Comparison of ENCODE assay signal across 8 mouse cellular contexts in genomic region chr7:143473347-143474101, GRCm38 (mm10). TPM values are rescaled to one million over a fixed set of nuclear protein-coding genes. Genes with fewer than 3 reads are reported as not detected.
DNase-seq lines count a peak whose midpoint lies in the region; ATAC-seq and TF ChIP-seq lines count a peak whose summit lies in the region.

Slc22a18 (plus strand) TSS chr7:143473736.

- peak; percentile 96 for DNase-seq in heart, adult 11 months
- DNase-seq in heart, embryonic 10.5 days (ENCODE audit: low spot score): no peak
- peak; percentile 82 for DNase-seq in urinary bladder, postnatal 14 days (ENCODE audit: low spot score)
- no peak for DNase-seq in cerebellum, postnatal 25 days

- no peak within 1 kb of the TSS for H3K4me3 ChIP-seq in heart, embryonic 10.5 days
- peak within 1 kb of the TSS; percentile 20 for H3K4me3 ChIP-seq in intestine, postnatal 0 days (ENCODE audit: low read depth, low read length)
- peak within 1 kb of the TSS; percentile 17 for H3K4me3 ChIP-seq in liver, embryonic 15.5 days (replicated peaks)
- no peak within 1 kb of the TSS for H3K4me3 ChIP-seq in forebrain, embryonic 15.5 days

- peak; percentile 68 for ATAC-seq in intestine, postnatal 0 days
- ATAC-seq in liver, embryonic 15.5 days (ENCODE audit: insufficient read depth): no peak
- ATAC-seq in frontal cortex, adult (ENCODE audit: low TSS enrichment): no peak
- no peak for ATAC-seq in forebrain, embryonic 15.5 days (replicated peaks)

- no peak within 1 kb of the TSS for H3K27ac ChIP-seq in heart, embryonic 10.5 days
- H3K27ac ChIP-seq in intestine, postnatal 0 days (ENCODE audit: low read depth, low read length): no peak within 1 kb of the TSS
- H3K27ac ChIP-seq in liver, embryonic 15.5 days (replicated peaks): no peak within 1 kb of the TSS
- no peak within 1 kb of the TSS for H3K27ac ChIP-seq in forebrain, embryonic 15.5 days (replicated peaks)

- peaks cover 25% of the 10 kb centered on the region for H3K27me3 ChIP-seq in heart, embryonic 10.5 days (ENCODE audit: insufficient read depth, poor library complexity, severe bottlenecking)
- no peaks in the 10 kb centered on the region for H3K27me3 ChIP-seq in intestine, postnatal 0 days (replicated peaks; ENCODE audit: control insufficient read depth, insufficient read depth, low read length)
- no peaks in the 10 kb centered on the region; the same call in 1 of the 2 replicates for H3K27me3 ChIP-seq in liver, embryonic 15.5 days
- H3K27me3 ChIP-seq in forebrain, embryonic 15.5 days: no peaks in the 10 kb centered on the region

- peak within 1 kb of the TSS; percentile 54 for H3K4me2 ChIP-seq in intestine, postnatal 0 days (replicated peaks; ENCODE audit: low read depth)
- peak within 1 kb of the TSS; percentile 44 for H3K4me2 ChIP-seq in liver, embryonic 15.5 days
- H3K4me2 ChIP-seq in forebrain, embryonic 15.5 days (replicated peaks): no peak within 1 kb of the TSS

- no peaks in the 10 kb centered on the region for H3K36me3 ChIP-seq in heart, embryonic 10.5 days
- H3K36me3 ChIP-seq in intestine, postnatal 0 days (ENCODE audit: control insufficient read depth, insufficient read depth): no peaks in the 10 kb centered on the region
- no peaks in the 10 kb centered on the region for H3K36me3 ChIP-seq in liver, embryonic 15.5 days (replicated peaks)
- no peaks in the 10 kb centered on the region for H3K36me3 ChIP-seq in forebrain, embryonic 15.5 days

- peaks cover 13% of the 10 kb centered on the region for H3K4me1 ChIP-seq in heart, embryonic 10.5 days
- no peaks in the 10 kb centered on the region for H3K4me1 ChIP-seq in intestine, postnatal 0 days (replicated peaks; ENCODE audit: control insufficient read depth, insufficient read depth, low read length)
- peaks cover 17% of the 10 kb centered on the region for H3K4me1 ChIP-seq in liver, embryonic 15.5 days (replicated peaks)
- H3K4me1 ChIP-seq in forebrain, embryonic 15.5 days: peaks cover 2% of the 10 kb centered on the region; the same call in 1 of the 2 replicates

- no peak for TF ChIP-seq CTCF in intestine, postnatal 0 days (IDR thresholded peaks at IDR 0.05; ENCODE audit: low read depth)

- 48% methylated on average over 4 of the region's 4 CpGs for WGBS in heart, embryonic 10.5 days
- 17% methylated on average over 4 of the region's 4 CpGs for WGBS in intestine, postnatal 0 days
- 16% methylated on average over 4 of the region's 4 CpGs for WGBS in liver, embryonic 15.5 days (ENCODE audit: insufficient replicate concordance)
- 35% methylated on average over 4 of the region's 4 CpGs for WGBS in forebrain, embryonic 15.5 days

- H3K9me3 ChIP-seq in heart, embryonic 10.5 days: no peaks in the 10 kb centered on the region
- no peaks in the 10 kb centered on the region for H3K9me3 ChIP-seq in intestine, postnatal 0 days (ENCODE audit: control insufficient read depth)
- H3K9me3 ChIP-seq in liver, embryonic 15.5 days (replicated peaks): no peaks in the 10 kb centered on the region
- no peaks in the 10 kb centered on the region for H3K9me3 ChIP-seq in forebrain, embryonic 15.5 days

- no peak within 1 kb of the TSS for H3K9ac ChIP-seq in intestine, postnatal 0 days (ENCODE audit: low read depth, low read length)
- H3K9ac ChIP-seq in liver, embryonic 15.5 days: no peak within 1 kb of the TSS
- H3K9ac ChIP-seq in forebrain, embryonic 15.5 days (replicated peaks): no peak within 1 kb of the TSS

RNA-seq across cellular contexts. Expression of gene Slc22a18, which starts in this region (rescaled TPM):
- polyA plus RNA-seq in heart, embryonic 10.5 days (2016; fragmentation: Nextera tagmentation; extraction: Ambion mirVana): 0.54 and 1.3 TPM in 2 replicates
- 21.6 and 25.0 TPM in 2 replicates for polyA plus RNA-seq in intestine, postnatal 0 days (2015; fragmentation: Nextera tagmentation; extraction: Ambion mirVana)
- polyA plus RNA-seq in liver, embryonic 15.5 days (2015; fragmentation: Nextera tagmentation; extraction: Ambion mirVana): 12.9 and 16.3 TPM in 2 replicates
- 0.29 and 0.68 TPM in 2 replicates for polyA plus RNA-seq in forebrain, embryonic 15.5 days (2015; fragmentation: Nextera tagmentation; extraction: Ambion mirVana)

Comparison
In these comparisons a context has a peak if more than half of its experiments do, and no peak if none do; other contexts are left out.
1. DNase-seq: peak in heart, adult 11 months (single experiment) and urinary bladder, postnatal 14 days (single experiment); none in heart, embryonic 10.5 days (single experiment) and cerebellum, postnatal 25 days (0 of 2).
2. H3K4me3 ChIP-seq: peak in intestine, postnatal 0 days (single experiment) and liver, embryonic 15.5 days (single experiment); none in heart, embryonic 10.5 days (single experiment) and forebrain, embryonic 15.5 days (single experiment).